Mouse (Mus musculus) kidney, adult 11 months (tissue): ENCODE measurements at regions not wholly inside any gene's neighbourhood (a gene's known extent, or its start where the extent isn't known, plus 50 kb on each side); places are given as distances from the start of the nearest gene placed in this dataset.

ENCODE experiments used
- DNase-seq: peaks from one replicate; pipeline ENCODE4 v3.0.0; 2022

- DNase-seq: no peak
These were observed 169.9 kb upstream of the Plppr1 start for GRCm38 (mm10) chr4:48889074-48889592.

GRCm38 (mm10) chr4:48904551-48904950, 154.5 kb upstream of the Plppr1 start:
- no peak for DNase-seq

- DNase-seq: no peak
These were observed 153.7 kb upstream of the Plppr1 start for GRCm38 (mm10) chr4:48905196-48905867.

DNA sequence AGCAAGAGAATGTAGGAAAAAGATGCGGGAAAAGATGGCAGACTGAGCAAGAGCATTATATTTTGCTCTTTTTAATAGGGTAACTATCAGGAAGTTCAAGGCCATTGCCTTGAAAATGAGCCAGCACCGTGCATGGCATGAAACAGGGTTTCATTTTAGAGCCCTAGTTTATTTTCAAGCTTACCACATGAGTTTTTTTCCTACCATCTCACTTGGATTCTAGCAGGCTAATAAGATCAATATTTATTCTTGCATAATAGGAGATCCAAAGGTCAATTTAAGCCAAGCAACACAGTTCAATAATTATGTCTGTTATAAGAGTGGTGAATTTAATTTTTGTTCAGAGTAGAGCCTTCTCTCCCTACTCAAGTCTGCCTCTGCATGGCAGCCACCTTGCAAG, 149.9 kb upstream of the Plppr1 start:
- no peak for DNase-seq

- no peak for DNase-seq
These were observed 145.8 kb upstream of the Plppr1 start for GRCm38 (mm10) chr4:48913301-48913700.

DNA sequence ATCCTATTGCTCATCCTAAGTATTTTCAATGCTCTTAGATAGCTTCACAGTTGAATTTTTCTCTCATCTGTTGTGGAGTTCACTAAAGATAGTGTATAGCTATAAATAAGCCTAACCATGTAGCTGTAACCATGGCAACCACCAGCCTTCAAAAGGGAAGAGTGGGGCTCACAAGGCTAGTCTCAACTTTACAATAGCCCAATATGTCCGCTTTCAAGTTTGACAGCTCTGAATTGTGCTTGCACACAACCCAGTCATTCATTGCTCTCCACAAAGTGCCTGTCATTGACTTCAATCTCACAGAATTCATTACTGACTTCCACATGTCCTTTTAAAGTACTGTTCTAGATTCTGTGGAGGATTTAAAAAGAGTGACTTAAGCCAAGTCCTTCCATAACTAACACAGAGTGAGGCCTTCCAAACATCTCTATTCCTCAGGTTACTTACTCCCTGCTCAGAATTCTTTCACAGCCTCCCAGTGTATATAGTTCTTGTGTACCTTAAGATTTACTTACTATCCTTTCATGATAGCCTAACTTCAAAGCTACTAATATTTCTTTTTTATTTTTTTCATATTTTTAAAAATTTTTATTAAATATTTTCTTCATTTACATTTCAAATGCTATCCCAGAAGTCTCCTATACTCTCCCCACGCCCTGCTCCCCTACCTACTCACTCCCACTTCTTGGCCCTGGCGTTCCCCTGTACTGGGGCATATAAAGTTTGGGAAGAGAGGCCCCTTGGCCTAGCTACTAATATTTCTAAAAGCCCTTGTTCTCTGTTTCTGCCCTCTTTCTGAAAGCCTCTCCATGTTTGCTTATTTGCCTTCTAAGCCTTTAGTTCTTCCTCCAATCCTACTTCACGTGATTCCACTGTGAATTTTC, 134.3 kb upstream of the Plppr1 start:
- no peak for DNase-seq

GRCm38 (mm10) chr4:48938420-48938819, 120.7 kb upstream of the Plppr1 start:
- no peak for DNase-seq

DNA sequence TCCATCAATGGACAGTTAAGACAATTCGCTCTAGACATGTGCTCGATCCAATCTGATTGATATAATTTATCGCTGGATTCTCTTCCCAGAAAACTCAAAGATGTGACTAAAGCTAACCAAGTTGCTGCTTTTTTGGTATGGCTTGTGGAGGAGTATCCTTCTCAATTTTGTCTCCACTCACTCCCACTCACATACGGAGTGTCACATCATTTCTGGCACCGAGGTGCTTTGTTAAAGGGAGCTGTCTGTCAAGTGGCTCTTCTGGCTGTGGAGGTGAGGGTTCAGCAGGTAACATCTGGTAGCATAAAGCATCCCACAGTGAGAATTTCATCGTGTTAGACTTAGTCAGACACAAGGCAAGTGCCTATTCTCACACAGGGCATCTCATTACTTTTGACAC, 120.2 kb upstream of the Plppr1 start:
- no peak for DNase-seq

DNA sequence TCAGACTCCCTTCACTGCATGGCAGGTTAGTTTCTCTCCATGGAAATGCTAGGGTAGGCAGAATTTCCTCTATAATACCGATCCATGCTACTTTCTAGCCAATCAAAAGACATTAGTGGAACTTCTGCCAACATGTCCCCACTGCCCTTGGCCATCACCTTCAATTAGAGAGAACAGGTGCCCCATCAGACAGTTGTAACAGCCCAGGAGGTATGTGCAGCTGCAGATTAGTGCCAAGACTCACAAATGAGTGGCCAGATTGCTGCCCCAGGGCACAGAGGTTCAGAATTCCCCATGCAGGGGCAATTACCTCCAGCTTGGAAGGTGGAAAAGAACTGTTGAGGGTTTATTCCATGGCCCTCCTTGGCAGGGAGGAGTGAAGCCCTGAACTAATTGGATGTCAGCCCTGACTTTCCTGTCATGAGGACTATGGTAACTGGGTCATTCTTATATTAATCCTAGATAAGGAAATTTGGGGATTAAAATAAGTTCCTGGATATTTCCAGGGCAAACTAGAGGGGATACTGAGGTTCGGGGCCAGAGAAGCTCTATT, 113.7 kb upstream of the Plppr1 start:
- peak; percentile 7 for DNase-seq

DNA sequence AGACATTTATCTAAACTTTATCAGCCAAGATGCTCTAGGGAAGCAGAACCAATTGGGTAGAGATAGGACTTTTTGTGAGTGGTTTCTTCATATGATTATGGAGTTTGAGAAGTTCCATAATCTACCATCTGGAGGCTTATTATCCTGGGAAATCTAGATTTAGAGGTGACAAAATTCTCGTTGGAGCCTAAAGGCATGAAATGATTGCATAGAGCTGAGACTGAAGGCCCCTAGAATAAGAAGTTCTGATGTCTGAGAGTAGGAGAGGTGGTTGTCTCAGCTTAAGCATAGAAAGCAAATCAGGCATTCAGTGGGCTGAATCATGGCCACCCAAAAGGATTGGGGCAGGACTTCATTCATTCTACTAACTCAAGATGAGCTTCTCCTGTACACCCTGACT, 106.1 kb upstream of the Plppr1 start:
- DNase-seq: no peak

DNA sequence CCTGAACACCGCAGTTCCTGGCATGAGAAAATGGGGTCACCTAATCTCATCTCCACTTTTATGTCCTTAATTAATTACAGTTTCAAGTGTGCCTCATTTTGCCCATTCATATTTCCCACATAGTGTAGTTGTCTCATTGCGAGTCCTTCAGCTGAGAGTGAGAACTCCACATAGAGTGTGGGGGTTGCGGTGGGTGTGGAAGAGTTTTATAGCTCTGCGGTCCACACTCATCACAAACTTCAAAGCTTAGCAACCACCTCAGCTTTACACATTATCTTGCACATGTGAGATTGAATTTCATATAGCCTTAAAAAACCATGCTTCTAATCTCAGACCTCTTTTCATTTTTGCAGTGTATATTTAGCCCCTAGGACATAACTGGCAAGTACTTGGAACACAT, 83.3 kb upstream of the Plppr1 start:
- DNase-seq: no peak

- peak; percentile 44 for DNase-seq
These were observed 67.1 kb upstream of the Plppr1 start for GRCm38 (mm10) chr4:48992021-48992420.
